In the genomic region with DNA sequence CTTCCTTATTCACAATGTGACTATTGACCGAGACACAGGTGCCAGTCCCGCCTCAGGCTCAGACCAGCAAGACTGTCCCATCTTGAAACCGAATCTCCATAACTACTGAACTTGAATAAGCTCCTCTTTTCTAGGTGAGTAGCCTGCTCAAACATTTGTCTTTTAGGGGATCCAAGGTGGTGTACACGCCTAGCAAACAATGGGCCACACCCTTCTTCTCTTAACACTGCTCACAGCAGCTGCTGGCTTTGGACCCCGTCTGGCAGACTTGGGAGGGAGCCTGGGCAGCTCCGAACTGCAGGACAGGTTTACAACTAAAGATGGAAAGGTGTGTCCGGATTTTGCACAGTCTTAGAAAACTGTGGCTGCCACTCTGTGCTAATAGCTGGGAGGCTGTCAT, we compare ENCODE assay signal across 26 mouse cellular contexts.
"Had no signal": no experiment of that assay in that cellular context is flagged by ENCODE, and none has a peak within 500 bp of the region (broad histone marks: within the 10 kb centered on the region; RNA-seq: fewer than 3 reads in every experiment).

No protein-coding gene starts in this region.

- ATAC-seq: forebrain, embryonic 13.5 days; forebrain, embryonic 14.5 days; forebrain, embryonic 15.5 days; forebrain, embryonic 16.5 days; forebrain, postnatal 0 days had no signal

- H3K9ac ChIP-seq: embryonic facial prominence, embryonic 12.5 days; embryonic facial prominence, embryonic 13.5 days; embryonic facial prominence, embryonic 15.5 days; forebrain, embryonic 12.5 days; forebrain, embryonic 13.5 days; forebrain, embryonic 15.5 days; forebrain, postnatal 0 days had no signal

- H3K27ac ChIP-seq: embryonic facial prominence, embryonic 10.5 days; embryonic facial prominence, embryonic 12.5 days; embryonic facial prominence, embryonic 13.5 days; embryonic facial prominence, embryonic 15.5 days; forebrain, embryonic 10.5 days; forebrain, embryonic 12.5 days; forebrain, embryonic 13.5 days; forebrain, embryonic 15.5 days; gastrocnemius, adult 2 months; heart, adult 2 months had no signal

- H3K36me3 ChIP-seq: embryonic facial prominence, embryonic 10.5 days; embryonic facial prominence, embryonic 12.5 days; embryonic facial prominence, embryonic 13.5 days; embryonic facial prominence, embryonic 15.5 days; forebrain, embryonic 10.5 days; forebrain, embryonic 12.5 days; forebrain, embryonic 15.5 days had no signal

- H3K4me1 ChIP-seq: embryonic facial prominence, embryonic 10.5 days; embryonic facial prominence, embryonic 12.5 days; embryonic facial prominence, embryonic 13.5 days; embryonic facial prominence, embryonic 15.5 days; forebrain, embryonic 12.5 days; forebrain, embryonic 13.5 days; forebrain, embryonic 15.5 days had no signal

- H3K9me3 ChIP-seq: embryonic facial prominence, embryonic 10.5 days; embryonic facial prominence, embryonic 12.5 days; embryonic facial prominence, embryonic 13.5 days; embryonic facial prominence, embryonic 15.5 days; forebrain, embryonic 10.5 days; forebrain, embryonic 12.5 days; forebrain, embryonic 13.5 days; forebrain, embryonic 15.5 days had no signal

- DNase-seq: cerebellum, adult 9-11 months; cerebellum, postnatal 10 days; cerebellum, postnatal 14 days; cerebellum, postnatal 25 days; cerebellum, postnatal 36 days; embryo, embryonic 11 days; forebrain, postnatal 0 days; gastrocnemius, adult 2 months; gastrocnemius, postnatal 10 days; gastrocnemius, postnatal 14 days; gastrocnemius, postnatal 25 days; gastrocnemius, postnatal 36 days; heart, adult 11 months; heart, adult 18-20 months; heart, adult 2 months had no signal

- H3K4me3 ChIP-seq: embryonic facial prominence, embryonic 10.5 days; embryonic facial prominence, embryonic 12.5 days; embryonic facial prominence, embryonic 13.5 days; embryonic facial prominence, embryonic 15.5 days; erythroblast, embryonic 14.5 days; forebrain, embryonic 10.5 days; forebrain, embryonic 12.5 days; forebrain, embryonic 13.5 days; forebrain, embryonic 15.5 days; gastrocnemius, adult 2 months; heart, adult 2 months had no signal

- H3K4me2 ChIP-seq: embryonic facial prominence, embryonic 12.5 days; embryonic facial prominence, embryonic 13.5 days; embryonic facial prominence, embryonic 15.5 days; forebrain, embryonic 12.5 days; forebrain, embryonic 13.5 days; forebrain, embryonic 15.5 days had no signal
